Comparison of ENCODE assay signal across 9 mouse cellular contexts in genomic region chr7:82335211-82336121, GRCm38 (mm10). TPM values are rescaled to one million over a fixed set of nuclear protein-coding genes. Genes with fewer than 3 reads are reported as not detected.
A peak's percentile ranks its signal among the peaks of the same experiment; 100 is the strongest.
DNase-seq lines count a peak whose midpoint lies in the region; ATAC-seq and TF ChIP-seq lines count a peak whose summit lies in the region.
"Had no signal": no experiment of that assay in that cellular context is flagged by ENCODE, and none has a peak within 500 bp of the region (broad histone marks: within the 10 kb centered on the region; RNA-seq: fewer than 3 reads in every experiment).

Adamtsl3 (plus strand) TSS chr7:82335694.

- H3K4me1 ChIP-seq in embryonic facial prominence, embryonic 15.5 days, result peaks cover 19% of the 10 kb centered on the region
- peaks cover 21% of the 10 kb centered on the region for H3K4me1 ChIP-seq in heart, embryonic 15.5 days (replicated peaks)
- H3K4me1 ChIP-seq in stomach, embryonic 15.5 days, result peaks cover 16% of the 10 kb centered on the region
- H3K4me1 ChIP-seq in thymus, adult 2 months (replicated peaks; ENCODE audit: control insufficient read depth, insufficient read depth, low read length), result no peaks in the 10 kb centered on the region

- 0 out of 2 replicates have a peak within 1 kb of the TSS, but pooled peaks have one; percentile 3 for H3K9ac ChIP-seq in embryonic facial prominence, embryonic 15.5 days
- H3K9ac ChIP-seq in heart, embryonic 15.5 days, result peak within 1 kb of the TSS; percentile 53
- no peak within 1 kb of the TSS for H3K9ac ChIP-seq in stomach, embryonic 15.5 days
- H3K9ac ChIP-seq: liver, embryonic 14.5 days had no signal

- ATAC-seq in embryonic facial prominence, embryonic 15.5 days (ENCODE audit: insufficient number of reproducible peaks, low FRiP score, low TSS enrichment, low read depth), result peak; percentile 63
- peak; percentile 71; the same call in 1 of the 2 replicates for ATAC-seq in heart, embryonic 15.5 days (replicated peaks; ENCODE audit: insufficient number of reproducible peaks, insufficient read depth, low FRiP score, low read depth)
- ATAC-seq in stomach, embryonic 15.5 days (ENCODE audit: insufficient read depth, low FRiP score, low read depth), result peak; percentile 27; the same call in 1 of the 2 replicates

- H3K4me3 ChIP-seq in embryonic facial prominence, embryonic 15.5 days (replicated peaks), result peak within 1 kb of the TSS; percentile 48
- H3K4me3 ChIP-seq in heart, embryonic 15.5 days, result peak within 1 kb of the TSS; percentile 71
- H3K4me3 ChIP-seq in stomach, embryonic 15.5 days (replicated peaks), result peak within 1 kb of the TSS; percentile 50
- no peak within 1 kb of the TSS for H3K4me3 ChIP-seq in thymus, adult 2 months (ENCODE audit: control insufficient read depth, insufficient read depth, low read length)

- no peaks in the 10 kb centered on the region for H3K9me3 ChIP-seq in embryonic facial prominence, embryonic 15.5 days (replicated peaks)
- H3K9me3 ChIP-seq in heart, embryonic 15.5 days (replicated peaks), result no peaks in the 10 kb centered on the region
- no peaks in the 10 kb centered on the region for H3K9me3 ChIP-seq in stomach, embryonic 15.5 days

- WGBS in embryonic facial prominence, embryonic 15.5 days, result under 1% methylated on average over 82 of the region's 95 CpGs
- WGBS in heart, embryonic 15.5 days, result 1% methylated on average over 73 of the region's 95 CpGs
- under 1% methylated on average over 79 of the region's 95 CpGs for WGBS in stomach, embryonic 15.5 days
- WGBS in thymus, adult 2 months, result 3% methylated on average over 95 of the region's 95 CpGs

- DNase-seq in ovary, postnatal 10 days (ENCODE audit: low spot score), result peak; percentile 5
- no peak for DNase-seq in ovary, adult 18-20 months (ENCODE audit: low spot score)
- peak; percentile 39 for DNase-seq in kidney, postnatal 14 days
- peak; percentile 49 to 68 for DNase-seq in lung, postnatal 4 days
- DNase-seq in thymus, adult 2 months, result no peak

- H3K4me2 ChIP-seq in embryonic facial prominence, embryonic 15.5 days (replicated peaks), result peak within 1 kb of the TSS; percentile 77
- peak within 1 kb of the TSS; percentile 96 for H3K4me2 ChIP-seq in heart, embryonic 15.5 days
- H3K4me2 ChIP-seq in stomach, embryonic 15.5 days, result peak within 1 kb of the TSS; percentile 93

- TF ChIP-seq CTCF in thymus, adult 2 months (IDR thresholded peaks at IDR 0.05; ENCODE audit: borderline replicate concordance, control insufficient read depth, extremely low read depth, insufficient read depth, low read length, poor library complexity), result no peak

- H3K36me3 ChIP-seq in embryonic facial prominence, embryonic 15.5 days, result no peaks in the 10 kb centered on the region
- H3K36me3 ChIP-seq in heart, embryonic 15.5 days, result no peaks in the 10 kb centered on the region
- H3K36me3 ChIP-seq in stomach, embryonic 15.5 days, result no peaks in the 10 kb centered on the region
- no peaks in the 10 kb centered on the region for H3K36me3 ChIP-seq in thymus, adult 2 months (ENCODE audit: control insufficient read depth, insufficient read depth, low read length)

- no peak for TF ChIP-seq POLR2A in thymus, adult 2 months (IDR thresholded peaks at IDR 0.05; ENCODE audit: control insufficient read depth, extremely low read depth, insufficient read depth, low read length, poor library complexity)

- H3K27ac ChIP-seq in embryonic facial prominence, embryonic 15.5 days (replicated peaks), result no peak within 1 kb of the TSS
- peak within 1 kb of the TSS; percentile 61; the same call in 1 of the 2 replicates for H3K27ac ChIP-seq in heart, embryonic 15.5 days
- no peak within 1 kb of the TSS for H3K27ac ChIP-seq in stomach, embryonic 15.5 days
- H3K27ac ChIP-seq in thymus, adult 2 months (ENCODE audit: control insufficient read depth, insufficient read depth, low read length), result no peak within 1 kb of the TSS
- H3K27ac ChIP-seq: liver, embryonic 14.5 days had no signal

- H3K27me3 ChIP-seq in embryonic facial prominence, embryonic 15.5 days, result peaks cover 83% of the 10 kb centered on the region
- peaks cover 66% of the 10 kb centered on the region for H3K27me3 ChIP-seq in heart, embryonic 15.5 days
- peaks cover 45% of the 10 kb centered on the region for H3K27me3 ChIP-seq in stomach, embryonic 15.5 days (replicated peaks)
- H3K27me3 ChIP-seq in thymus, adult 2 months (ENCODE audit: control insufficient read depth, insufficient read depth, low read length), result peaks cover 8% of the 10 kb centered on the region; the same call in 1 of the 2 replicates

RNA-seq across cellular contexts. Expression of gene Adamtsl3, which starts in this region (rescaled TPM):
- polyA plus RNA-seq in embryonic facial prominence, embryonic 15.5 days (2015; fragmentation: Nextera tagmentation; extraction: Ambion mirVana), result 2.7 and 3.4 TPM in 2 replicates
- polyA plus RNA-seq in heart, embryonic 15.5 days (2015; fragmentation: Nextera tagmentation; extraction: Ambion mirVana), result 1.4 and 1.5 TPM in 2 replicates
- 1.1 and 1.3 TPM in 2 replicates for polyA plus RNA-seq in stomach, embryonic 15.5 days (2015; fragmentation: Nextera tagmentation; extraction: Ambion mirVana)
- polyA plus RNA-seq in thymus, adult 2 months (2012; rRNA removed), result 0.51 and 0.60 TPM in 2 replicates

Comparison
In these comparisons a context has a peak if more than half of its experiments do, and no peak if none do; other contexts are left out.
1. DNase-seq: peak in ovary, postnatal 10 days (single experiment), kidney, postnatal 14 days (single experiment) and lung, postnatal 4 days (2 of 2); none in ovary, adult 18-20 months (single experiment) and thymus, adult 2 months (single experiment).
2. Peak in every context shown above with its lines, with median percentiles within 50 percentile points of each other: ATAC-seq and H3K4me2 ChIP-seq.